In the genomic region with DNA sequence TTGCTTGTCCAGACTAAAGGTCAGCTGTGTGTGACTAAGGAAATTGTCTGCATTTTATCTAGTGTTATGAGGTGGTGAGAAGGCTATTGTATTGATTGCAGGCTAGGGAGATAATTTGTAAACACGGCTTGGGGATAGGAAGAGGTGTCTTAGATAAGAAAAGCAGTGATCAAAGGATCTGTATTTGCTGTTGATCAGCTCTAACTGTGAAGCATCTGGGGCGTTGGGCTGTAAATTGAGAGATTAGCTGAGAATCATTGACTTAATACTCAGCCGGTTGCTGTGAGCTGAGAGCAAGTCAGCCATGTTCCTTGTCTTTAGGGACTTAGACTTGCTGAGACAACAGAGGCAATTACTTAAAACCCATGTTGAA, we compare ENCODE assay signal across 13 mouse cellular contexts. TPM values are rescaled to one million over a fixed set of nuclear protein-coding genes. Genes with fewer than 3 reads are reported as not detected.
A peak's percentile ranks its signal among the peaks of the same experiment; 100 is the strongest.
DNase-seq lines count a peak whose midpoint lies in the region; ATAC-seq and TF ChIP-seq lines count a peak whose summit lies in the region.
"Had no signal": no experiment of that assay in that cellular context is flagged by ENCODE, and none has a peak within 500 bp of the region (broad histone marks: within the 10 kb centered on the region; RNA-seq: fewer than 3 reads in every experiment).

No protein-coding gene starts in this region.

- no peaks in the 10 kb centered on the region for H3K36me3 ChIP-seq in liver, embryonic 11.5 days (ENCODE audit: control insufficient read depth, insufficient read depth, low read length)
- no peaks in the 10 kb centered on the region for H3K36me3 ChIP-seq in midbrain, embryonic 10.5 days
- H3K36me3 ChIP-seq in stomach, embryonic 15.5 days, result no peaks in the 10 kb centered on the region

- no peaks in the 10 kb centered on the region for H3K27me3 ChIP-seq in liver, embryonic 11.5 days (replicated peaks; ENCODE audit: control insufficient read depth, insufficient read depth, low read length)
- H3K27me3 ChIP-seq in midbrain, embryonic 10.5 days (ENCODE audit: low read depth, poor library complexity, severe bottlenecking), result 0 out of 2 replicates have a peak, but pooled peaks cover 6% of the 10 kb centered on the region
- H3K27me3 ChIP-seq in stomach, embryonic 15.5 days (replicated peaks), result no peaks in the 10 kb centered on the region

- DNase-seq in gastrocnemius, adult 2 months, result no peak
- no peak for DNase-seq in gastrocnemius, postnatal 14 days
- no peak for DNase-seq in liver, embryonic 11.5 days (ENCODE audit: low spot score)
- no peak for DNase-seq in liver
- no peak for DNase-seq in midbrain, embryonic 10.5 days (ENCODE audit: low spot score)
- no peak for DNase-seq in spleen, postnatal 4 days (ENCODE audit: low spot score in 2 of 2)
- DNase-seq in gastrocnemius, postnatal 10 days, result no peak
- DNase-seq: adrenal gland, postnatal 10 days; cerebellum, adult 9-11 months; kidney, postnatal 36 days; left cerebral cortex, postnatal 4 days; lung, postnatal 36 days had no signal

- peaks cover 20% of the 10 kb centered on the region for H3K4me1 ChIP-seq in liver, embryonic 11.5 days (replicated peaks; ENCODE audit: control insufficient read depth, insufficient read depth, low read length)
- H3K4me1 ChIP-seq in midbrain, embryonic 10.5 days, result peaks cover 27% of the 10 kb centered on the region
- peaks cover 16% of the 10 kb centered on the region; the same call in 1 of the 2 replicates for H3K4me1 ChIP-seq in stomach, embryonic 15.5 days

- intact Hi-C loops in gastrocnemius, adult 2 months (cut with DNase I), result no loop called here
- intact Hi-C loops in gastrocnemius, postnatal 14 days (cut with DNase I; ENCODE audit: low total_unique reads), result loop anchor here (5.0 kb wide), 1 partner anchor 785 kb away; no protein-coding TSS in a partner anchor

- 8% methylated on average over 3 of the region's 3 CpGs for WGBS in liver, embryonic 11.5 days
- WGBS in midbrain, embryonic 10.5 days, result 12% methylated on average over 3 of the region's 3 CpGs
- WGBS in stomach, embryonic 15.5 days, result 28% methylated on average over 3 of the region's 3 CpGs

- no peak for TF ChIP-seq CTCF in gastrocnemius, adult 2 months (IDR thresholded peaks at IDR 0.05)

- no peaks in the 10 kb centered on the region for H3K9me3 ChIP-seq in liver, embryonic 11.5 days (ENCODE audit: control insufficient read depth, low read length)
- no peaks in the 10 kb centered on the region for H3K9me3 ChIP-seq in midbrain, embryonic 10.5 days (replicated peaks)
- no peaks in the 10 kb centered on the region for H3K9me3 ChIP-seq in stomach, embryonic 15.5 days

- no peak for ATAC-seq in liver, embryonic 11.5 days (replicated peaks; ENCODE audit: low FRiP score)
- no peak; the same call in 1 of the 2 replicates for ATAC-seq in stomach, embryonic 15.5 days (ENCODE audit: insufficient read depth, low FRiP score, low read depth)

- no peak overlapping the region for H3K9ac ChIP-seq in liver, embryonic 11.5 days (ENCODE audit: low read depth, low read length)
- H3K9ac ChIP-seq in stomach, embryonic 15.5 days, result no peak overlapping the region

- H3K4me3 ChIP-seq in gastrocnemius, adult 2 months, result no peak overlapping the region
- H3K4me3 ChIP-seq in liver, embryonic 11.5 days (ENCODE audit: low read depth, low read length), result no peak overlapping the region
- H3K4me3 ChIP-seq in midbrain, embryonic 10.5 days, result no peak overlapping the region
- no peak overlapping the region for H3K4me3 ChIP-seq in stomach, embryonic 15.5 days (replicated peaks)

- peak overlapping the region; percentile 38; the same call in 1 of the 2 replicates for H3K27ac ChIP-seq in gastrocnemius, adult 2 months
- no peak overlapping the region for H3K27ac ChIP-seq in liver, embryonic 11.5 days (ENCODE audit: low read depth, low read length)
- H3K27ac ChIP-seq in midbrain, embryonic 10.5 days (replicated peaks), result peak overlapping the region; percentile 52
- peak overlapping the region; percentile 37 for H3K27ac ChIP-seq in stomach, embryonic 15.5 days

- 0 out of 2 replicates have a peak overlapping the region, but pooled peaks have one; percentile 1 for H3K4me2 ChIP-seq in liver, embryonic 11.5 days
- H3K4me2 ChIP-seq in stomach, embryonic 15.5 days, result no peak overlapping the region

RNA-seq across cellular contexts. Expression of a gene that starts 55.6 kb away (rescaled TPM):
- total RNA-seq in gastrocnemius, adult 2 months (2021), result under 1 TPM in 1 of 2 experiments, not detected in 1; 0.11 TPM
- under 1 TPM; 0.80 to 0.92 TPM for total RNA-seq in gastrocnemius, postnatal 14 days (2021)
- polyA plus RNA-seq in liver, embryonic 11.5 days (2014; fragmentation: Nextera tagmentation; extraction: Ambion mirVana), result 7.7 and 8.3 TPM in 2 replicates
- 7.8 and 8.5 TPM in 2 replicates for polyA plus RNA-seq in midbrain, embryonic 10.5 days (2016; fragmentation: Nextera tagmentation; extraction: Ambion mirVana)
- polyA plus RNA-seq in stomach, embryonic 15.5 days (2015; fragmentation: Nextera tagmentation; extraction: Ambion mirVana), result 8.3 and 8.7 TPM in 2 replicates
- 1 to 10 TPM in 1 of 2 experiments, under 1 TPM in 1; 0.63 to 1.7 TPM for total RNA-seq in gastrocnemius, postnatal 10 days (2021)

RNA-seq across cellular contexts. Expression of a gene that starts 56.6 kb away (rescaled TPM):
- total RNA-seq in gastrocnemius, adult 2 months (2021), result 10 to 100 TPM; 14.4 to 14.8 TPM
- 10 to 100 TPM; 11.1 to 15.3 TPM for total RNA-seq in gastrocnemius, postnatal 14 days (2021)
- polyA plus RNA-seq in liver, embryonic 11.5 days (2014; fragmentation: Nextera tagmentation; extraction: Ambion mirVana), result 16.2 and 18.0 TPM in 2 replicates
- 13.1 and 15.1 TPM in 2 replicates for polyA plus RNA-seq in midbrain, embryonic 10.5 days (2016; fragmentation: Nextera tagmentation; extraction: Ambion mirVana)
- 12.0 and 14.1 TPM in 2 replicates for polyA plus RNA-seq in stomach, embryonic 15.5 days (2015; fragmentation: Nextera tagmentation; extraction: Ambion mirVana)
- total RNA-seq in gastrocnemius, postnatal 10 days (2021), result 10 to 100 TPM; 14.2 to 15.0 TPM
